Mouse (Mus musculus) MEL (cell line): ENCODE data around the gene Iqschfp. TPM values are rescaled to one million over a fixed set of nuclear protein-coding genes. Genes with fewer than 3 reads are reported as not detected.

Experiments used
- DNase-seq: peaks from one replicate; pipeline ENCODE4 v3.0.0; 2011; ENCODE audit warnings: low read depth, low spot score
- H3K27ac ChIP-seq: 2 replicates; pipeline ENCODE4 v1.5.1; 2012; ENCODE audit warnings: low read depth, mild to moderate bottlenecking, control low read depth, low read length, moderate library complexity; ENCODE audit not compliant: control insufficient read depth
- H3K27me3 ChIP-seq, 2 experiments: fragments of 150-350 bp in 1 of 2; sonication (generic) in 1 of 2; 2 replicates each; pipeline ENCODE4 v1.6.1; 2012; ENCODE audit warnings: low read length in 2 of 2, mild to moderate bottlenecking in 2 of 2, improper control_type of control experiment in 1 of 2, moderate library complexity in 1 of 2; ENCODE audit not compliant: insufficient read depth in 2 of 2, control insufficient read depth in 1 of 2
- H3K36me3 ChIP-seq, 2 experiments: 2 replicates each; pipeline ENCODE4 v1.6.1; 2012 to 2014; ENCODE audit warnings: low read length in 2 of 2, improper control_type of control experiment in 1 of 2, inconsistent platforms in 1 of 2, mild to moderate bottlenecking in 1 of 2; ENCODE audit not compliant: insufficient read depth in 2 of 2, control insufficient read depth in 1 of 2
- H3K4me1 ChIP-seq, 2 experiments: fragments of 150-350 bp in 1 of 2; sonication (generic) in 1 of 2; 2 replicates each; pipeline ENCODE4 v1.6.1; 2012; ENCODE audit warnings: low read length in 2 of 2, improper control_type of control experiment in 1 of 2, mild to moderate bottlenecking in 1 of 2; ENCODE audit not compliant: insufficient read depth in 2 of 2, control insufficient read depth in 1 of 2
- H3K4me3 ChIP-seq, 2 experiments: fragments of 150-350 bp in 1 of 2; sonication (generic) in 1 of 2; 2 replicates each; pipeline ENCODE4 v1.5.1; 2012; ENCODE audit warnings: low read depth in 2 of 2, low read length in 2 of 2, mild to moderate bottlenecking in 2 of 2, moderate library complexity in 2 of 2, control low read depth in 1 of 2, improper control_type of control experiment in 1 of 2; ENCODE audit not compliant: control insufficient read depth in 1 of 2, insufficient read depth in 1 of 2
- H3K79me2 ChIP-seq: 2 replicates; pipeline ENCODE4 v1.6.1; 2012; ENCODE audit warnings: mild to moderate bottlenecking, low read length, moderate library complexity; ENCODE audit not compliant: control insufficient read depth, poor library complexity, insufficient read depth
- H3K9ac ChIP-seq: 2 replicates; pipeline ENCODE4 v1.6.1; 2012; ENCODE audit warnings: low read depth, mild to moderate bottlenecking, control low read depth, low read length, moderate library complexity; ENCODE audit not compliant: control insufficient read depth, poor library complexity, severe bottlenecking
- H3K9me3 ChIP-seq: fragments of 150-350 bp; sonication (generic); replicated peaks from 2 replicates; pipeline ENCODE4 v1.6.1; 2012; ENCODE audit warnings: mild to moderate bottlenecking, low read length, improper control_type of control experiment, moderate library complexity; ENCODE audit not compliant: insufficient read depth
- BHLHE40 ChIP-seq: IDR thresholded peaks from 2 replicates; pipeline ENCODE4 v1.6.1; 2012; ENCODE audit warnings: low read depth, mild to moderate bottlenecking, inconsistent platforms, low read length, improper control_type of control experiment, borderline replicate concordance
- CHD2 ChIP-seq: IDR thresholded peaks from 2 replicates; pipeline ENCODE4 v1.6.1; 2011; ENCODE audit warnings: low read length, improper control_type of control experiment
- CTCF ChIP-seq, 3 experiments: IDR thresholded peaks in 2 of 3; conservative IDR thresholded peaks in 1 of 3; 2 replicates each; pipeline ENCODE4 v1.5.1; 2011 to 2012; ENCODE audit warnings: low read length in 3 of 3, low read depth in 2 of 3, mild to moderate bottlenecking in 2 of 3, improper control_type of control experiment in 1 of 3, inconsistent platforms in 1 of 3, mixed read lengths in 1 of 3, moderate library complexity in 1 of 3; ENCODE audit not compliant: control insufficient read depth in 1 of 3, insufficient read depth in 1 of 3, poor library complexity in 1 of 3, severe bottlenecking in 1 of 3
- E2F4 ChIP-seq: IDR thresholded peaks from 2 replicates; pipeline ENCODE4 v1.6.1; 2011; ENCODE audit warnings: low read depth, low read length, improper control_type of control experiment, borderline replicate concordance
- ETS1 ChIP-seq: IDR thresholded peaks from 2 replicates; pipeline ENCODE4 v1.6.1; 2012; ENCODE audit warnings: low read depth, mild to moderate bottlenecking, inconsistent platforms, low read length, improper control_type of control experiment, moderate library complexity
- GABPA ChIP-seq: IDR thresholded peaks from 2 replicates; pipeline ENCODE4 v1.6.1; 2012; ENCODE audit warnings: low read depth, mild to moderate bottlenecking, inconsistent platforms, low read length, improper control_type of control experiment, moderate library complexity
- HCFC1 ChIP-seq: IDR thresholded peaks from 2 replicates; pipeline ENCODE4 v1.6.1; 2012; ENCODE audit warnings: low read depth, mild to moderate bottlenecking, inconsistent platforms, low read length, improper control_type of control experiment, moderate library complexity
- JUND ChIP-seq: IDR thresholded peaks from 2 replicates; pipeline ENCODE4 v1.6.1; 2011; ENCODE audit warnings: low read depth, mild to moderate bottlenecking, improper control_type of control experiment, low read length
- MAX ChIP-seq: IDR thresholded peaks from 2 replicates; pipeline ENCODE4 v1.6.1; 2011; ENCODE audit warnings: low read length, improper control_type of control experiment
- MYB ChIP-seq: IDR thresholded peaks from 2 replicates; pipeline ENCODE4 v1.6.1; 2011; ENCODE audit warnings: mild to moderate bottlenecking, low read depth, low read length, improper control_type of control experiment
- MYC ChIP-seq: IDR thresholded peaks from 2 replicates; pipeline ENCODE4 v1.6.1; 2011; ENCODE audit warnings: low read depth, mild to moderate bottlenecking, low read length, improper control_type of control experiment, moderate library complexity
- NELFE ChIP-seq: IDR thresholded peaks from 2 replicates; pipeline ENCODE4 v1.6.1; 2011; ENCODE audit warnings: low read depth, low read length, improper control_type of control experiment
- NRF1 ChIP-seq: IDR thresholded peaks from 2 replicates; pipeline ENCODE4 v1.6.1; 2014; ENCODE audit warnings: low read depth, mild to moderate bottlenecking, inconsistent platforms, low read length, improper control_type of control experiment, moderate library complexity; ENCODE audit not compliant: poor library complexity, insufficient read depth, severe bottlenecking
- POLR2A ChIP-seq, 2 experiments: IDR thresholded peaks; 2 replicates each; pipeline ENCODE4 v1.6.1; 2011 to 2012; ENCODE audit warnings: low read length in 2 of 2, mild to moderate bottlenecking in 2 of 2, control low read depth in 1 of 2, improper control_type of control experiment in 1 of 2, low read depth in 1 of 2, moderate library complexity in 1 of 2; ENCODE audit not compliant: control insufficient read depth in 1 of 2, insufficient read depth in 1 of 2, poor library complexity in 1 of 2
- POLR2AphosphoS2 ChIP-seq: IDR thresholded peaks from 2 replicates; pipeline ENCODE4 v1.6.1; 2011; ENCODE audit warnings: low read length, improper control_type of control experiment
- POLR2AphosphoS5 ChIP-seq: IDR thresholded peaks from 2 replicates; pipeline ENCODE4 v1.6.1; 2012; ENCODE audit warnings: low read depth, borderline replicate concordance, mild to moderate bottlenecking, inconsistent platforms, low read length, moderate library complexity, mixed read lengths
- RCOR1 ChIP-seq: IDR thresholded peaks from 2 replicates; pipeline ENCODE4 v1.6.1; 2012; ENCODE audit warnings: low read depth, mild to moderate bottlenecking, inconsistent platforms, low read length, improper control_type of control experiment
- SMC3 ChIP-seq: IDR thresholded peaks from 2 replicates; pipeline ENCODE4 v1.6.1; 2011; ENCODE audit warnings: low read depth, low read length, improper control_type of control experiment
- TBP ChIP-seq: IDR thresholded peaks from 2 replicates; pipeline ENCODE4 v1.8.0; 2011; ENCODE audit warnings: low read depth, low read length, improper control_type of control experiment
- USF2 ChIP-seq, 2 experiments: IDR thresholded peaks; 2 replicates each; pipeline ENCODE4 v1.6.1; 2011 to 2012; ENCODE audit warnings: improper control_type of control experiment in 2 of 2, low read length in 2 of 2, borderline replicate concordance in 1 of 2, inconsistent platforms in 1 of 2, low read depth in 1 of 2, mild to moderate bottlenecking in 1 of 2; ENCODE audit not compliant: insufficient read depth in 1 of 2
- ZC3H11A ChIP-seq: IDR thresholded peaks from 2 replicates; pipeline ENCODE4 v1.6.1; 2012; ENCODE audit warnings: low read depth, mild to moderate bottlenecking, inconsistent platforms, low read length, improper control_type of control experiment
- ZKSCAN1 ChIP-seq: IDR thresholded peaks from 2 replicates; pipeline ENCODE4 v1.6.1; 2012; ENCODE audit warnings: low read depth, mild to moderate bottlenecking, inconsistent platforms, low read length, improper control_type of control experiment, moderate library complexity
- ZNF384 ChIP-seq: IDR thresholded peaks from 2 replicates; pipeline ENCODE4 v1.6.1; 2012; ENCODE audit warnings: low read depth, mild to moderate bottlenecking, inconsistent platforms, low read length, improper control_type of control experiment
- polyA plus RNA-seq, 2 experiments: library from polyadenylated mRNA; stranded (reverse) in 1 of 2; unstranded in 1 of 2; fragments of >175 nt in 1 of 2; fragments of >200 nt in 1 of 2; gene quantifications; 2 replicates each; pipeline versions ENCODE4 v1.2.1 to v1.2.4; 2012; ENCODE audit warnings: low replicate concordance in 2 of 2, low read depth in 1 of 2; ENCODE audit not compliant: insufficient read length in 2 of 2, insufficient read depth in 1 of 2, missing spikeins in 1 of 2
- total RNA-seq: library from RNA; depleted of rRNA; stranded (reverse); fragments of 300-350 nt; gene quantifications from 2 replicates; pipeline ENCODE4 v1.2.3, GENCODE M21; 2012

Gene Iqschfp
- total and polyA plus RNA-seq, 3 experiments: not detected

GRCm38 (mm10) chr3:67925453-67925852 is 33.4 kb downstream of the Iqschfp start:
- Histone ChIP-seq H3K27ac (no peak overlapping the region), H3K27me3 (no peaks in the 10 kb centered on the region), H3K9ac (no peak overlapping the region), H3K79me2 (no peaks in the 10 kb centered on the region), H3K4me3 (no peak overlapping the region), H3K36me3 (no peaks in the 10 kb centered on the region), H3K9me3 (no peaks in the 10 kb centered on the region), H3K4me1 (no peaks in the 10 kb centered on the region)
- no peak for DNase-seq
- no peak for TF ChIP-seq TBP
- no peak for TF ChIP-seq RCOR1
- no peak for TF ChIP-seq ZKSCAN1
- no peak for TF ChIP-seq ZNF384
- no peak for TF ChIP-seq USF2 (IDR thresholded peaks at IDR 0.05; ENCODE audit: borderline replicate concordance in 1 of 2, insufficient read depth in 1 of 2, low read depth in 1 of 2, low read length in 2 of 2)
- TF ChIP-seq JUND: no peak

GRCm38 (mm10) chr3:67930424-67931133 is 38.5 kb downstream of the Iqschfp start:
- Histone ChIP-seq H3K9me3 (no peaks in the 10 kb centered on the region), H3K9ac (no peak overlapping the region), H3K27me3 (no peaks in the 10 kb centered on the region), H3K4me1 (no peaks in the 10 kb centered on the region), H3K4me3 (no peak overlapping the region), H3K36me3 (no peaks in the 10 kb centered on the region), H3K79me2 (no peaks in the 10 kb centered on the region)
- DNase-seq: no peak
- TF ChIP-seq GABPA: no peak
- TF ChIP-seq NELFE: no peak
- TF ChIP-seq NRF1: no peak
- no peak for TF ChIP-seq MYC
- TF ChIP-seq MAX: no peak
- TF ChIP-seq JUND: no peak
- TF ChIP-seq MYB: no peak
- no peak for TF ChIP-seq POLR2AphosphoS2
- TF ChIP-seq CHD2: no peak
- no peak for TF ChIP-seq BHLHE40
- no peak for TF ChIP-seq E2F4
- no peak for TF ChIP-seq POLR2AphosphoS5
- no peak for TF ChIP-seq ZC3H11A
- TF ChIP-seq SMC3: no peak
- no peak for TF ChIP-seq ETS1
- TF ChIP-seq ZKSCAN1: no peak
- TF ChIP-seq POLR2A (IDR thresholded peaks at IDR 0.05; ENCODE audit: control insufficient read depth in 1 of 2, insufficient read depth in 1 of 2, low read depth in 1 of 2, low read length in 2 of 2, poor library complexity in 1 of 2): no peak
- TF ChIP-seq CTCF (IDR thresholded peaks at IDR 0.05 in 2 of 3, conservative IDR thresholded peaks at IDR 0.05 in 1 of 3; ENCODE audit: control insufficient read depth in 1 of 3, insufficient read depth in 1 of 3, low read depth in 2 of 3, low read length in 3 of 3, poor library complexity in 1 of 3, severe bottlenecking in 1 of 3): no peak
- TF ChIP-seq HCFC1: no peak
- TF ChIP-seq, all 39 proteins: peak for 0
- no peak overlapping the region for H3K27ac ChIP-seq
